Mouse (Mus musculus): ENCODE results near the gene Gemin8. TPM values are rescaled to one million over a fixed set of nuclear protein-coding genes. Genes with fewer than 3 reads are reported as not detected.

Gene Gemin8
- polyA plus RNA-seq (2014; fragmentation: Illumina TruSeq; extraction: RNeasy Lipid Tissue Mini Kit (QIAGEN cat#74804); ENCODE audit: low read depth, low replicate concordance): 2.0 TPM

DNA sequence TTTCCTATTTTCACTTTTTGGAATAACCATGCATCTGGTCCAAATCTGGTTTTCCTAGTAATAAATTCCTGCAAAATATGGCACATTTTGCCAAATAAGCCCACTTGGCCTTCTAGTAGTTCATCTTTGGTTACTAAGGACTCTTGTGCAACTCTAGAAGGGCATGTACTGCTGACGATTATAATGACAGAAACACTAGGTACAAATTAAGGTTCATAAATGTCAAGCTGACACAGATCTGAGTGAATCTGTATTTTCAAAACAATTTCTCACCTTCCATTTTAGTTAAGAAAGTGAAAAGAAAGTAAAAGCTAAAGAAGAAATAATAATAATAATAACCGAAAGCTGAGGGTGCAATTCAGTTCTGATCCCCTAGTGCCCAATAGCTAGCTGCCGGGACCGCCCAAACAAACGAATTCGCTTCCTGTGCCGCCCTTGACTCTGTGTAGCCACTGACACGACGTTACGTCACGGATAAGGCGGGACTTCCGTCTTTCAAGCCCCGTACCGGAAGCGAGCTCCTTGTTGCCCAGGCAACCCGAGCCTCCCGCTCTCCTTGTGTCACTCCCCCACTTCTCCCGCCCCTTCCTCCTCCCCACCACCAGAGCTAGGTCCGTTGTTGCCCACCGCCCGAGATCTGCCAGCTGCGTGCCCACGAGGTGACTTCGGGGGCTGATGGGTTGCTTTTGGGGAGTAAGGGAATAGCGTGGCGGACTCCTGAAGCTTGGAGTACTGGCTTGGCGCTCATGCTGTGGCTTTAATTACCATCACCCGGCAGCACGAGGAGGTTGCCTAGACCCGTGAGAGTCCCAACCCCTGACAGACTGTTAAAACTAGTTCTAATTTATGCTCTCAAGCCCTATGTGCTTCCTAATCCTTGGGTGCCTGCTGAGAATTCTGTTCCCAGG is at the start of gene Gemin8:
Gene Gemin8 (plus strand): TSS at position 563 of the 908 bp plus-strand sequence.

DNA sequence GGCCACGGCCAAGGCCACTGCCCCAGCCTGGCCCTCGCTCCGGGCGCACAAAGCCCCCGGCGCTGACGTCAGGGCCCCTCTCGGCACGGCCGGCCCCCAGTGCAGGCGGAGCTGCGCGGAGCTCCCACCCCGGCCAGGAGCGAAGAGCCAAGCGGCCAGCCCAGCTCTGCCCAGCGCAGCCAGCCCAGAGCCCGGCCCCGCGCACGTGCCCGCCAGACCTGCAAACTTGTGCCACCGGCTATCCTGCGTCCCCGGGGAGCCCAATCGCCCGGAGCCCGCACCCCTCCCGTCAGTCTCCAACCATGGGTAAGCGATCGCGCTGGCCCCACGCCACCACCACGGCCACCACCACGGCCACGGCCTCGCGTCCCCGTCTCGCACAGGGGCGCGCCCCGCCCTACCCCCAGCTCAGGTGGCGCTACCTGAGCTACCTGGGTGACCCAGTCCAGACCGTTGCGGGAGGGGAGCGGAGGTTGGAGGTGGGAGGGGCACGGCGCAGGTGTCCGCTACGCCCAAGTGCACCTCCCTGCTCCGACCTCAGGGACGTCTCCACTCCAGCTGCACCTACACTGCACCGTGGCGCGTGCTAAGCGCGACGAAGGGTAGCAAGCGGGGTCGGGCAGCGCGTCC is 68.7 kb downstream of the Gemin8 start, which contains the start of gene Gpm6b:
Gene Gpm6b (plus strand): TSS at position 81 of the 630 bp plus-strand sequence.

Other genes with a start within 250 kb of the Gemin8 start
- gene Gpm6b, start 68.5 kb downstream of the Gemin8 start, polyA plus RNA-seq (2014; fragmentation: Illumina TruSeq; extraction: RNeasy Lipid Tissue Mini Kit (QIAGEN cat#74804); ENCODE audit: low read depth, low replicate concordance): 1.8 TPM